Mouse (Mus musculus) heart, embryonic 10.5 days (tissue): ENCODE data around the gene Gm648. TPM values are rescaled to one million over a fixed set of nuclear protein-coding genes. Genes with fewer than 3 reads are reported as not detected.
"Not testable (repeated sequence)": the region's sequence is repeated elsewhere in the genome, so short reads cannot be mapped to it uniquely, and the experiment has no call there.

Source experiments
- DNase-seq: peaks from one replicate; pipeline ENCODE4 v3.0.0-alpha.2; 2017; ENCODE audit warnings: low spot score
- H3K27ac ChIP-seq: fragments of 300-500 bp; sonication (generic); 2 replicates; pipeline ENCODE4 v1.5.1; 2016; ENCODE audit warnings: mild to moderate bottlenecking
- H3K27me3 ChIP-seq: fragments of 300-500 bp; sonication (generic); 2 replicates; pipeline ENCODE4 v1.6.1; 2016; ENCODE audit warnings: mild to moderate bottlenecking; ENCODE audit not compliant: poor library complexity, insufficient read depth, severe bottlenecking
- H3K36me3 ChIP-seq: fragments of 300-500 bp; sonication (generic); 2 replicates; pipeline ENCODE4 v1.6.1; 2016; ENCODE audit warnings: mild to moderate bottlenecking, moderate library complexity
- H3K4me1 ChIP-seq: fragments of 300-500 bp; sonication (generic); 2 replicates; pipeline ENCODE4 v1.6.1; 2016; ENCODE audit warnings: mild to moderate bottlenecking
- H3K4me3 ChIP-seq: fragments of 300-500 bp; sonication (generic); 2 replicates; pipeline ENCODE4 v1.5.1; 2016; ENCODE audit warnings: mild to moderate bottlenecking, moderate library complexity
- H3K9me3 ChIP-seq: fragments of 300-500 bp; sonication (generic); 2 replicates; pipeline ENCODE4 v1.6.1; 2016; ENCODE audit warnings: mild to moderate bottlenecking, moderate library complexity
- WGBS: fragments of 180-500 bp; shearing (Covaris S2); methylation state at CpG from one replicate; pipeline ENCODE4 v1.1.7; 2016; 5-methylcytosine and 5-hydroxymethylcytosine counted together
- microRNA-seq: library from miRNA; unstranded; fragments of <30 nt; microRNA quantifications from one replicate; pipeline ENCODE4, GENCODE M21; 2017
- polyA plus RNA-seq: library from polyadenylated mRNA; unstranded; fragments of >200 nt; fragmentation: Nextera tagmentation; extraction: Ambion mirVana; gene quantifications from 2 replicates; pipeline ENCODE4 v1.2.1, GENCODE M21; 2016

Gm648 gene
- polyA plus RNA-seq: 0.16 TPM in 1 of 2 replicates, not detected in the other

DNA sequence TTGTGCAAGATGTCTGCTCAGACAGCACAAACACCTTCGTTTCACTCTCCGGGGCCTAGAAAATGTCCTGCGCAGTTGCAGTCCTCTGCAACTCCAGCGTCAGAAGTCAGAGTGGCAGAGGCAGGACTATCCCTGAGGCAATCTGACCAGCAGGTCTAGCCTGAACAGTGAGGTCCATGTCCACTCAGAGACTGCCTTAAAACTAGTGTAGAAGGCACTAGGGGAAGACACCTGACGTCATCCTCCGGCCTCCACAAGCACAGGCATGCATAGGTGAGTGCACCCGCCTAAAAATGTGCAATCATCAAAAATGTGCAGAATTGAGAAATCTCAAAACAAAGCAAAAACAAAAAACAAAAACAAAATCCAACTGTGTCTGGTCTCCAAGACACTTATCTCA, at the start of gene Gm648:
Gene Gm648 (minus strand): TSS at position 101 of the 400 bp plus-strand sequence.
- Histone ChIP-seq H3K27ac (no peak within 1 kb of the TSS), H3K27me3 (no peaks in the 10 kb centered on the region), H3K4me3 (no peak within 1 kb of the TSS), H3K9me3 (no peaks in the 10 kb centered on the region), H3K4me1 (no peaks in the 10 kb centered on the region), H3K36me3 (no peaks in the 10 kb centered on the region)
- 83% methylated on average over 7 of the region's 7 CpGs for WGBS
- no peak for DNase-seq

DNA sequence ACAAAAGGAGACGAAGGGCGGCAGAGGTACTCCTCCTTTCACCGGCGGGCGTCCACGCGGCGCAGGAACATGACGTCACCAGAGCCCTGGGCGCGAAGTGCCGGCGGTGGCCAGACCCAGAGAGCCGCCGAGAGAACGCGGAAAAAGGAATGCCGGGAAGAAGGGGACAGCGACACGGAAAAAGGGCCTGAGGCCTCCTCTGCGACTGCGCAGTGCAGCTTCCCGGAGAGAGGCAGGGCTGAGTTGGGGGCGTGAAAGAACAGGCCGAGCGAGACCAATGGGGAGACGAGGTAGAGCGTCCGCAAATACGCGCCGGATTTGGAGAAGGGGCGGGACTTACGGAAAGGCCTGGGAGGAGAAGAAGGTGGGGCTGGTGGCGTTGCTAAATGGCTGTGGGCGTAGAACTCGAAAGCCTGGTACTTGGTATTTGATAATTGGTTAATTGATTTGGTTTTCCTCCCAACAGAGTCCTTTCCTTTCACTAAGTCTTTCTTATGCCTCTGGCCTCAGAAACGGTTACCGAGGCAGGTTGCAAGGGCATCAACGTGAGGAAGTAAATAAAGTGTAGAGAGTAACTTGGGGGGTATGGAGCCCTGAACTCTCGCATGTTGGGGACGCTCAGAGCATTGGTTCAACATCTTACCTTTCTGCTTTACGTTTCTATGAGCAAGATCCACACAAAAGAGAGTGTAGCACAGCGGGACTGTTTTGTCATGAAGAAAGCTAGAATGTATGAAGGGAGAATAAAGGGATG, 48.7 kb upstream of the Gm648 start, which contains the start of gene Mmgt1:
Gene Mmgt1 (minus strand): TSS at position 183 of the 754 bp plus-strand sequence.
- peak within 1 kb of the TSS; percentile 87 for H3K27ac ChIP-seq
- H3K4me3 ChIP-seq: peak within 1 kb of the TSS; percentile 70
- no peaks in the 10 kb centered on the region for H3K9me3 ChIP-seq
- no peaks in the 10 kb centered on the region for H3K27me3 ChIP-seq
- H3K4me1 ChIP-seq: no peaks in the 10 kb centered on the region
- H3K36me3 ChIP-seq: no peaks in the 10 kb centered on the region
- WGBS: 12% methylated on average over 44 of the region's 44 CpGs
- peak; percentile 98 for DNase-seq

DNA sequence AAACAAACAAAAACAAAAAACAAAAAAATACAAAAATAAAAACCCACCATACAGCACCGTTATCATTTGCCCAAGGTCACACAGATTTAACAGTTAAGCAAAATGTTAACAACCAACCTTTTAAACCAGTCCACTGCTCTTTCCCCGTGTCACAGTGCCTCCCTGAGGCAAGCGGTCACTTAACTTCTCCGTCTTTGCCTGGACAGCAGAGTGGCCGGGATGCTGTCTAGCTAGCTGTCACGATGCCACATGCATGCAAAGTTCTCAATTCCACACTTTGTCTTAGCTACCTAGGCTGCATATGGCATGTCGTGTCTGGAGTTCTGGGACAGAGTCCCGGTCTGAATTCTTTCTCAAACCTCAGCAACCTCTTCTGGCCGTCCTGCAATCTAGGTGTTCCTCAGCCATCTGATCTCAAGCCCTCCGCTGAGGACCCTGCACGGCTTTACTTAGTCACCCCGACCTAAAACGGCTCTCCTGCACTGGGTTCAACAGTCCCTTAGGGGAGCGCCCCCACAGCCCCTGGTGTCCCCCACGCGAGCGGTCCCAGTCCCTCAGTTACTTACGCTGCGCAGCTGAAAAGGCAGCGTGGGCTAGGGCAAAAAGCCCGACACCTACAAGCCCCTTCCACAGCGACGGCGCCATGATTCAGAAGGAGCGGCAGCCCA, 47.9 kb upstream of the Gm648 start:
- H3K27ac ChIP-seq: peak overlapping the region; percentile 87
- no peaks in the 10 kb centered on the region for H3K36me3 ChIP-seq
- DNase-seq: no peak
- H3K4me3 ChIP-seq: peak overlapping the region; percentile 70
- no peaks in the 10 kb centered on the region for H3K9me3 ChIP-seq
- WGBS: 12% methylated on average over 25 of the region's 25 CpGs
- no peaks in the 10 kb centered on the region for H3K27me3 ChIP-seq
- H3K4me1 ChIP-seq: no peaks in the 10 kb centered on the region

DNA sequence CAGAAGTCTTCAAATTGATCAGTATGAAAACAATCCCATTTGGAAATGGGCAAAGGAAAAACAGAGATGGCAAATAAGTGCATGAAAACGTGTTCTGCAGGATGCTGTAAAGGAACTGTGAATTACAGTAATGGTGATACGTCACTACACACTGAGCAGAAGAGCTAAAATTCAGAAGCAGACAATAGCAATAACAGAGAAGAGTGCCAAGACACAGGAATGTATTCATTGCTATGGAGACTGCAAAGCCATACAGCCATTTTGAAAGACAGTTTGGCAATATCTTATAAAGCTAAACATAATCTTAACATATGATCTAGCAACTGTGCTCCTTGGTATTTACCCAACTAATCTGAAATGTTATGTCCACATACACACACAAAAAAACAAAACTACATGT, 28.8 kb upstream of the Gm648 start:
- H3K27me3 ChIP-seq: no peaks in the 10 kb centered on the region
- H3K36me3 ChIP-seq: no peaks in the 10 kb centered on the region
- DNase-seq: no peak
- no peak overlapping the region for H3K4me3 ChIP-seq
- no peaks in the 10 kb centered on the region for H3K4me1 ChIP-seq
- H3K27ac ChIP-seq: no peak overlapping the region
- H3K9me3 ChIP-seq: no peaks in the 10 kb centered on the region
- WGBS: 72% methylated on average over 2 of the region's 2 CpGs

DNA sequence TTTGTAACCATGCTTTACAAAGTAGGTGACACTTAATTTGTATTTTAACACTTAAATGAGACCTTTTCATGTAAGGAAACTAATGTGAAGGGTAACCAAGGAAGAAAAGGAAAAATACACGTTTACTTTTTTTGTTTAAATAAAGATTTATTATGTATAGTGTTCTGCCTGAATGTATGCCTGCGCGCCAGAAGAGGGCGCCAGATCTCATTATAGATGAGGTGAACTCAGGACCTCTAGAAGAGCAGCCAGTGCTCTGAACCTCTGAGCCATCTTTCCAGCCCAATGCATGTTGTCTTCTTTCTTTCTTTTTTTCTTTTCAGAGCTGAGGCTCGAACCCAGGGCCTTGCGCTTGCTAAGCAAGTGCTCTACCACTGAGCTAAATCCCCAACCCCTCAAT, 23.1 kb upstream of the Gm648 start:
- Histone ChIP-seq H3K4me3 (no peak overlapping the region), H3K9me3 (no peaks in the 10 kb centered on the region), H3K4me1 (no peaks in the 10 kb centered on the region), H3K36me3 (no peaks in the 10 kb centered on the region), H3K27me3 (no peaks in the 10 kb centered on the region), H3K27ac (no peak overlapping the region)
- 21% methylated on average over 6 of the region's 6 CpGs for WGBS
- no peak for DNase-seq

DNA sequence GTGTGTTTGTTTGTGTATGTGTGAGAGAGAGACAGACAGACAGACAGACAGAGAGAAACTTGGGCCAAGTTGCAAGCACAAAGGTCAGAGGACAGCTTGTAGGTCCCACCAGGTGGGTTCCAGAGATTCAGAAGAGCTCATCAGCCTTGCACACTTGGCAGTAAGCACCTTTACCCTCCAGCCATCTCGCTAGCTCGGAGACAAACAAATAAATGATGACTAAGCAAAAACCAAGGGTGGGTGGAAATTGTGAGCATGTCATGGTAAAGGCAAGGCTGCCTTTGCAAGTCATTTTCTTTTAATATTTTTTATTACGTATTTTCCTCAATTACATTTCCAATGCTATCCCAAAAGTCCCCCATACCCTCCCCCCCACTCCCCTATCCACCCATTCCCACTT, 4.2 kb upstream of the Gm648 start:
- H3K9me3 ChIP-seq: no peaks in the 10 kb centered on the region
- WGBS: 77% methylated on average over 3 of the region's 3 CpGs
- no peaks in the 10 kb centered on the region for H3K4me1 ChIP-seq
- no peak overlapping the region for H3K27ac ChIP-seq
- no peak for DNase-seq
- no peaks in the 10 kb centered on the region for H3K27me3 ChIP-seq
- H3K36me3 ChIP-seq: no peaks in the 10 kb centered on the region
- H3K4me3 ChIP-seq: no peak overlapping the region

GRCm38 (mm10) chrX:56537162-56537561, 12.2 kb downstream of the Gm648 start:
- no peak overlapping the region for H3K4me3 ChIP-seq
- no peaks in the 10 kb centered on the region for H3K9me3 ChIP-seq
- no peak overlapping the region for H3K27ac ChIP-seq
- H3K4me1 ChIP-seq: no peaks in the 10 kb centered on the region
- no peak for DNase-seq
- WGBS: 49% methylated on average over 4 of the region's 4 CpGs
- no peaks in the 10 kb centered on the region for H3K36me3 ChIP-seq
- no peaks in the 10 kb centered on the region for H3K27me3 ChIP-seq

- H3K4me1 ChIP-seq: no peaks in the 10 kb centered on the region
- no peak overlapping the region for H3K27ac ChIP-seq
- H3K36me3 ChIP-seq: no peaks in the 10 kb centered on the region
- WGBS: 10% methylated on average over 3 of the region's 3 CpGs
- no peak overlapping the region for H3K4me3 ChIP-seq
- no peaks in the 10 kb centered on the region for H3K9me3 ChIP-seq
- no peak for DNase-seq
- H3K27me3 ChIP-seq: no peaks in the 10 kb centered on the region
Measured at GRCm38 (mm10) chrX:56531266-56531665, 18.1 kb downstream of the Gm648 start.

DNA sequence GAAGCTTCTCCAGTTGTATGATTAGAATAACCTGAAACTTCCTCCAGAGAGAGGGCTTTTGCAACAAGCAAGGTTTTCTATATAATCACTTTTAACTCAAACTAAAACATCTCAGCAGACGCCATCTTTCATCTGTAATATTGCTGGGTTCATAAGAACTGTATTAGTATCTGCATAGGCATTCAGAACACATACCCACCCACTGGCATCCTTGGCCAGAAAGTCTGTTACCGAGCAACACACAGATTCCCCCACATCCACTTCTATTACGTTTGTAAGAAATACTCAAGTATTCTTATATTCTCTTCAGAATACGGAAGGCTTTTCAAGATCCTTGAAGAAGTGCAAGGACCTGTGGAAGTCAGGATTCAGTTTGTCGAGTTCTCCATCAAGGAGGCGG, 25.0 kb downstream of the Gm648 start, which contains the start of gene Gm10477:
Gene Gm10477 (plus strand): TSS at position 301 of the 400 bp plus-strand sequence.
- not testable (repeated sequence) for H3K27me3 ChIP-seq, H3K4me1 ChIP-seq, DNase-seq, H3K27ac ChIP-seq, H3K4me3 ChIP-seq, H3K36me3 ChIP-seq, H3K9me3 ChIP-seq
- 77% methylated on average over 6 of the region's 6 CpGs for WGBS

DNA sequence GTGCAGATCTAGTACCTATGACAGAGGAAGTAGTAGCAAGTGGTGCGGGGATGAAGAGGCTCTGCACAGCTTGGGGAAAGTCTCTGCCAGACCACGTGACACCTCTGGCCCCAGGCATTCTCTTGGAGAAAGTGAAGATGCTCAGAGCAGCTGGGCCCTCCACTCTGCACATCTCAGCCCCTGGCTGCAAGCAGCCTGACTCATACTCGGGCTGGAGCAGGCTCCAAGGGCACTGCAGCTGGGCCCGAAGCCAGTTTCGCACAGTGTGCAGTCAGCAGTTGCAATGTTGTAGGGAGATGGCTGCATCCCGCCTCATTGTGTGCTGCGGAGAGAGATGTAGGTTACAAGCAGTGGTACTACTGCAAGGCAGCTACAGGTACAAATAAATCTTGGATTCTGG, 52.2 kb downstream of the Gm648 start:
- no peak for DNase-seq
- Histone ChIP-seq H3K9me3 (no peaks in the 10 kb centered on the region), H3K36me3 (peaks cover 8% of the 10 kb centered on the region; the same call in 1 of the 2 replicates), H3K4me1 (no peaks in the 10 kb centered on the region), H3K27me3 (no peaks in the 10 kb centered on the region), H3K4me3 (no peak overlapping the region), H3K27ac (no peak overlapping the region)
- WGBS: 84% methylated on average over 7 of the region's 7 CpGs

Small RNA genes within 50 kb of the gene (microRNA-seq; reads per million reads assigned to microRNA genes)
- not detected for gene Mir5116

Other genes starting within 250 kb of the Gm648 start
- gene Zfp449, start 203.2 kb downstream of the Gm648 start, polyA plus RNA-seq: 7.4 and 9.7 TPM in 2 replicates
- gene Smim10l2a, start 175.0 kb downstream of the Gm648 start, polyA plus RNA-seq: 4.5 and 6.9 TPM in 2 replicates
- gene Gm2174, start 101.6 kb downstream of the Gm648 start, polyA plus RNA-seq: 1.5 and 1.7 TPM in 2 replicates
- gene Ints6l, start 94.7 kb downstream of the Gm648 start, polyA plus RNA-seq: 19.3 and 23.0 TPM in 2 replicates
- gene Gm10477, start 24.9 kb downstream of the Gm648 start, polyA plus RNA-seq: not detected in 2 replicates
- gene Mmgt1, start 48.5 kb upstream of the Gm648 start, polyA plus RNA-seq: 24.8 and 29.2 TPM in 2 replicates
- 6.3 and 8.0 TPM in 2 replicates for gene Slc9a6, start 60.2 kb upstream of the Gm648 start, polyA plus RNA-seq
- gene Fhl1, start 182.2 kb upstream of the Gm648 start, polyA plus RNA-seq: 107 and 130 TPM in 2 replicates